Mouse (Mus musculus): Measurements from ENCODE around the gene Prph.

- no peak for TF ChIP-seq POLR2A (IDR thresholded peaks at IDR 0.05; ENCODE audit: borderline replicate concordance, extremely low read depth, insufficient read depth, insufficient read length, poor library complexity, severe bottlenecking)
- no peak for TF ChIP-seq CTCF (IDR thresholded peaks at IDR 0.05; ENCODE audit: borderline replicate concordance, extremely low read depth, insufficient read depth, insufficient read length)
Observed at GRCm38 (mm10) chr15:99010896-99011295, 44.1 kb upstream of the Prph start.

Data from brain, embryonic 14.5 days (tissue).